Mouse (Mus musculus): ENCODE results near the gene Coq8a.

GRCm38 (mm10) chr1:180178340-180178739 is 21.1 kb downstream of the Coq8a start:
- no peak for TF ChIP-seq POLR2A (IDR thresholded peaks at IDR 0.05; ENCODE audit: borderline replicate concordance, extremely low read depth, low read depth, low read length)
- no peak for TF ChIP-seq CTCF (IDR thresholded peaks at IDR 0.05; ENCODE audit: insufficient read depth, low read length)

Measured in lung, adult 2 months (tissue).